Mouse (Mus musculus) T-helper 1 cell (primary cell): ENCODE results near the gene Rab7b.

Experiments used
- in situ Hi-C: fragments of 300-600 bp; cut with MboI, MseI; formaldehyde crosslinking; loops from one replicate; pipeline ENCODE4 v1.15.1; 2025; ENCODE audit warnings: high pct_unique_total_duplicates

Rab7b gene

DNA sequence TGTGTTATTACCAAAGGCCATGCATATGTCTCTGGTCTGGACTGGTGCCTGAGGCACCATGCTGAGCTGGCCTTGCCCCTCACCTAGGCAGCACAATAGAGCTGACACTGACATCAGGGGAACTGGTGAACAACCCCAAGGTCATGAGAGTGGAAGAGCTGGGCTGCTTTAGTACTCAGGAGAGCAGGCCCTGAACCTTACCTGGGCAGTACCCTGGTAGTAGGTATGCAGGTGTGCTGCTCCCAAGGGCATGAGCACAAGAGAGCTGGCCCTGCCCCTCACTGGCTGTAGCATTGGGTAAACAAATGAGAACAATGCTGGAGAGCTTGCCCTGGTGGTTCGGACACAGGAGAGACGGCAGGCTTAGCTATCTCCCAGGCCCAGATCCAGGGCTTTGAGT is 6.8 kb downstream of the Rab7b start:
- in situ Hi-C loops: no loop called here

DNA sequence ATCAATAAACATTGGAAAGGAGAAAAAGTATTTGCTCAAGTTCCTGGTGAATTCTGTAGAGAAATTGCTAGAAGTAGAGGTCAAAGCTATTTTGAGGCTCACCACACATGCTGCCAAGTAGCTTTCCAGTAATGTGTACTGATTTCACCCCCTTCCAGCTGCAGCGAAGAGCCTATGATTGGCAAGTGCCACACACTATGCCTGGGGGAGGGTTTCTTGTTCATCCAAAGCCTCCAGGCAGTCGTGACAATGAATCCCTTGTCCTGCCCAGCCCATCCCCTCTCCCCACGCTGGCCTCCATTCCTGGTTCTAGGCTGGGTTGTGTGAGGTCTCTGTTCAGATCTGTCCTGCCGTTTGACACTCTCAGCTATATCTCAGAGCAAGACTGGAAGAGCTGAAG is 7.8 kb downstream of the Rab7b start:
- in situ Hi-C loops: no loop called here

- in situ Hi-C loops: no loop called here
Observed at GRCm38 (mm10) chr1:131698770-131699169, 10.3 kb downstream of the Rab7b start.

- in situ Hi-C loops: no loop called here
Observed at GRCm38 (mm10) chr1:131699642-131700041, 11.1 kb downstream of the Rab7b start.

DNA sequence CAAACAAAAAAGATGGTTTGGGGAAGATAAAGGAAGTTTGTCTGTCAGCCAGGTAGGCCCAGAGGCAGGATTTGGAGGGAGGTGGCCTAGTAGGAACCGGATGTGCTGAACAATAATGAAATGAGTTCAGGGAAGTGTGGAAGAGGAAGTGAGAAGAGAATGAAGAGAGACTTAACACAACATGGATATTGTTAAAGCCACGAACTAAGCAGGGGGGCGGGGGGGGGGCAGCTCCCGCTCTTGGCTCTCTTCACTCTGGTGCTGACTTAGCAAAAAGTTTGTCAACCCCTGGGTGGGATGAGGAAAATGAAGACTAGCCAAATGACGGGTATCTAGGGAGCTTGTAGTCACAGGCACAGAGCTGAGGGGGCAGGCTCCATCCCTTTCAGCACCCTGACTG is 12.0 kb downstream of the Rab7b start:
- in situ Hi-C loops: no loop called here

- in situ Hi-C loops: no loop called here
Observed at GRCm38 (mm10) chr1:131701391-131701790, 12.9 kb downstream of the Rab7b start.

GRCm38 (mm10) chr1:131702094-131702766 is 13.7 kb downstream of the Rab7b start:
- in situ Hi-C loops: no loop called here

DNA sequence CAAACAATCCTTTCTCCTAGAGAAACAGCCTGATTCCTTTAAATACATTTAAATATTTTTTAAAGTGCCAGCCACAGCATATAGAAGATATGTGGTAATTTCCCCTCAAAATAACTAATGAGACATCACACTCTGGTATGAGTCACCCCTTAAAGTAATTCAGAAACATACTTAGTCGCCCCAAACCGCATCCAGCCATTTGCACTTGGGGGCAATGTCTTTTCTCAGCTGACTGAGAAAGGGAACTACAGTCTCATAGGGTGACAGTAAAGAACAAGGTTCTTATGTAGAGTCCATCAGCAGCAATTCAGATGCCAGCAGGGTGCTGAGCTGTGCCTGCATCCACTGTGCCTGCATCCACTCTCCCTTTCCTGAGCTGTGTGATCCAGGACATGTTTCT is 15.0 kb downstream of the Rab7b start:
- in situ Hi-C loops: no loop called here

GRCm38 (mm10) chr1:131708338-131708737 is 19.8 kb downstream of the Rab7b start:
- in situ Hi-C loops: loop anchor here (5.0 kb wide), 1 partner anchor 96 kb away; no protein-coding TSS in a partner anchor

- in situ Hi-C loops: loop anchor here (10.0 kb wide), 2 partner anchors 53 to 353 kb away; partner anchors contain the start of gene Mfsd4a
Observed at GRCm38 (mm10) chr1:131711518-131711917, 23.0 kb downstream of the Rab7b start.

DNA sequence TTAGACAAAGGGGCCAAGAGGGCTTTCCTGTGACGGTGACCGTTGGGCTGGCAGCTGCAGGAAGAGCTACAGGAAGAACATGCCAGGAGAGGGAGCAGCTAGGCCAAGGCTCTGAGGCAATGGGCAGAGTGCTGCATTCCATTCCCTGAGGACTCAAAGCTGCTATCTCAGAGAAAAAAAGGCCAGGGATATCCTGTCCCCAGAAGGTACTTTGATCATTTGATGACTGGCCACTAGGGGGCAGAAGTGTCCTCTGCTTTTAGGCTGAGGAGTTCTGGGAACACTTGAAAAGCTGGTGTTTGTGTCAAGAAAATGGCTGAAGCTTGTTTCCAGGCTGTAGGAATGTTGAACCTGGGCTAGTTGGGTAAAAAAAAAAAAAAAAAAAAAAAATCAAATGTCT is 23.9 kb downstream of the Rab7b start:
- in situ Hi-C loops: loop anchor here (10.0 kb wide), 2 partner anchors 52 to 352 kb away; partner anchors contain the start of gene Mfsd4a

DNA sequence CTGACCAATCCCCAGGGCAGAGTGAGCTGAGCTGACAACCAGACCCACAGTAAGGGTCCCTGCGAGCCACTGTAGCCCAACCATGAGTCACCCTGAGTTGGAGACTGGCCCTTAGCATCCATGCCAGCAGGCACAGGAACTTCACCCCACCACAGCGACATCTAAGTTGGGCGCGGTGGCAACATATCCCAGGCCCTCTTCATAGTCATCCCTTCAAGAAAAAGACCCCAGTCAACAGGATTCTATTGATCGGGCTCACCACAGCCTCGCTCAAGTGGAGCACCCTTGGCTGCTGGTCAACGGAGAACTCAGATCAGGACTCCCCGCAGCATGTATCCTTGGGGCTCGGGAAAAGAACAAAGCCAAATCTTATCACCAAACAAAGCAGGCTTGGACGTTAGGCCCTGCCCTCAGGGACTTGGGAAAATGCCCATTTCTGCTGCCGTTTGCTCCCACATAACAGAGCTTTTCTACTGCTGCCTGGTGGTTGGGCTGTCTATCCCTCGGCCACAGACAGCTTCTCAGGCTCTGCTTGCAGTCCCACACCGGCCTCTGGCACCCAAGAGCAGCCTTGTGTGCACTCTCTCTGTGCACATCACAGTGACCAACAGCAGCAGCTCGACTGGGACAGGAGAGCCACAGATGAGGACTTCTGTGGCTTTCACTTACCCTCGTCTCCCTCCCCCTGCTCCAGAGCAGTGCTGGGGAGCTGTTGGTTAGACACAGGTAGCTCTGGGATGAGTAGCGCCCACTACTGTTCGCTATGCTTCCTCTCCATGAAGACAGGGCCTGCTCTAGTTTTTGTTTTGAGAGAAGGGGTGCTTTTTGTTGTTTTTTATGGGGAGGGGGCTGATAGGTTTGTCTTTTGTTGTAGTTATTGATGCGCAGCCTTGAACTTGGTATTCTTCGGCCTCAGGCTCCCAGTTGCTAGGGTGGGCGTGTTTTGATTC is 26.2 kb downstream of the Rab7b start:
- in situ Hi-C loops: loop anchor here (10.0 kb wide), 2 partner anchors 50 to 350 kb away; partner anchors contain the start of gene Mfsd4a

DNA sequence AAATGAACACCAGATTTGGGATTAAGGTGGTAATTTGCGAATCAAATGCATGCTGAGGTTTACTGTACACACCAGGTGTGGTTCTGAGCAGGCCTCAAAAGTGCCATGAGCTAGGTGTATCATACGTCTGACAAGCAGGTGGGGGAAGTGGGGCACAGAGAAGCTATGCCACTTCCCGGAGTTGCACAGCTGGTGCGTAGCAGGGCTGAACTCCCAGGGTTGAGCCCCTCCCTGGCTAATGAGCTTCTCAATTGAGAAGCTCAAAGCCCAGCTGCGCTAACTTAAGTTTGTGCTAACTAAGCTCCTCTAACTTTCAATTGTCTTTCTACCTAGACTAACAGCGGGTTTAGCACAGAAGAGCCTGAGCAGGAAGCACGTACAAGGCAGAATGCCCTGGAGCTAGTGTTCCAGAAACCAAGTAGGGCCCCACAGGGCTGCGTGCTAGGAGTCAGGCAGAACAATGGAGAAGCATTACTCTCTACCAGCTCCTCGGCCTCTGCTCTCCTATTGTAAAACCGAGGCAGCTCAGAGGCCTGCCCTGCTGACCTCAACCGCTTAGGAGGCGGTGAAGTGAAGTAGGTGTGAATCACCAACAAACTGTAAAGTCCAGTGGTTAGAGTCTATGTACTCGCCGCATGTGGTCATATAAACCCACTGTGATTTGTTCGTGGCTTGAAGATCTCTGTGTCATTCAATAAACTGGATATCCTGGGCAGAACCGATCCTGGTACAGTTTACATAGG is 30.6 kb downstream of the Rab7b start:
- in situ Hi-C loops: loop anchor here (10.0 kb wide), 2 partner anchors 46 to 346 kb away; partner anchors contain the start of gene Mfsd4a

DNA sequence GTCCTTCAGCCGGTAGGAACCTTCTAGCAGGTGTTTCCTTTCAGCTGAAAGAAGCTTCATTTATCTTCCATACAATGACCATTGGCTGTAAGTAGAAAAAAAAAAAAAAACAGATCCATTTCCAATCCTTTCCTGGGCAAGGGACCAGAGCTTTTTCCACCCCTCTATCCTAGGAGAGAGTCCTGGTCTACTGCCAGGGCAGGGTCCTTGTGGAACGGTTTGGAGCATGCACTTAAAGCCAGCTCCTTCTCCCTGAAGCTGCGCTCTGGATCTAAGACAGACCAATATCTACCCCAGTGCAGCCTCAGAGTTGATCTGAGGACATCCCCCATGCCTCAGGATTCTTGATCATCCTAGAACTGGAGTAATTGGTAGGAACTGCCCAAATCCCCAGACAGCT is 33.5 kb downstream of the Rab7b start:
- in situ Hi-C loops: no loop called here

DNA sequence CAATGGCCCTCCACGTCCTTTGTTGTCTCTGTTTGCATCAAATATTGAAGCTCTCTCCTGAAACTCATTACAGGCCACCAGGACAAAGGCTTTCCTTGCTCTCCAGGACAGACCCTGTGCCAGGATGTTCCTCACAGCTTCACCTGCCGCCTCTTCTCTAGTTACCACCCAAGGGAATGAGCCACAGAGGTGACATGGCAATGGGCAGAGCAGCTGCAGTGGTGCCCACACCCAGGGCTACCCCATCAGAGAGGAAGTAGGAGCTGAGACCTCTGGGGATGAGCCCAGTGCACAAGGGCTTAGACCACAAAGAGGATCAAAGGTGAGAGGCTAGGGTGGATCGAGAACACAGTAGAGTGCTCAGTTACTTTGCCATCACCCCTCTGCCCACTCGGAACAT is 35.1 kb downstream of the Rab7b start:
- in situ Hi-C loops: no loop called here

GRCm38 (mm10) chr1:131726586-131726985 is 38.1 kb downstream of the Rab7b start:
- in situ Hi-C loops: no loop called here

GRCm38 (mm10) chr1:131730639-131731437 is 42.3 kb downstream of the Rab7b start:
- in situ Hi-C loops: no loop called here

DNA sequence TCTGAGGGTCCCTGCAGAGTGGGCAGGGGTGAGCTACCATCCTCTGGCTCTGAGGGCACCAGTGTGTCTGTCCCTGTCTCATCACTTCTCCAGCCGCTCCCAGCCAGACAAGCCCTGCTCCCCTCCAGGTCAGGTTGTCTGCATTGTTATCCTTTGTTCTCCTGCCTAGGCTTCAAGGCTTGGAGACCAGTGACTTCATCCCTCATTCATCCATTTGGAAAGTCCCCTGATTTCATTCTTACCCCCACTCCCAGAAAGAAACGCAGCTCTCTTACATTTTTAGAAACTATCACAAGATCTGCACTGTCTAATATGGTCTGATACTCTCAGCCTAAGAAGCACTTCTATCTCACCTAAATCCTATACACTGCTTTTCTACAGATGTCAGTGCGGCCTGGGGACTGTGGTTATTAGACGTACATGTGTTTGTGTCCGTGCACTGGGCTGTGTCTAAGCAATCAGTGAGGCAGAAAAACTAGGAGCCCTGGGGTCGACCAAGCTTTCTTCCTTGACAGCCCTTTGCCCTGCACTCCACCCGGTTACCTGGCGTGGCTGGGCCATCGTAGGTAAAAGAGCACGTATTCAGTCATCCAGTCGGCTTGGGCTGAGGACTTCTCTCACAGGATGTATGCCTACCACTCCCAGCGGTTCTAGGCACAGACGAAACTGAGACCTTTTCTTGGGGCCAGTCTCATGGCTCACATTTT is 45.1 kb downstream of the Rab7b start:
- in situ Hi-C loops: no loop called here

DNA sequence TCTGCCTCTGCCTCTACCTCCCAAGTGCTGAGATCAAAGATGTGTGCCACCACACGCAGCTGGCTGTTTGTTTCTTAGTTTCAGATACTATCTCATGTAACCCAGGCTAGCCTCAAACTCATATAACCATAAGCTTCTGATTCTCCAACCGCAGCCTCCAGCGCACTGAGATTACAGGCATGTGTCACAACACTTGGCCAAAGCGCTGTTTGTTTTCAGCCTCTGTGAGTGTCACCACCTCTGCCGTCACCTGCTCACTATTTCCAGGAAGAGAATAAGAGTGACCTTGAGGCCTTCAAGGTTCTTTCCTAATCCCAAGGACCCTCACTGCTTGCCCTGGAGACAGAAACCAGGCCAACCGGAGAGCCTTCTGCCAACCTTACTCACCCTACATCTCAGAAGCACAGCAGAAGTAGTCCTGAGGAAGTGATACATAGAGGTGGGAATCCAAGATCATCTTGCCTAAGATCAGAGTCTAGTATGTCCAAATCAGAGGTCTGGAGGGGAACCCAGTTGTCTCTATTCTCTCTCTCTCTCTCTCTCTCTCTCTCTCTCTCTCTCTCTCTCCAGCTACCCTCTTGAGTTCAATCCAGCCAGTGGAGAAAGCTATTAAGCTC is 46.3 kb downstream of the Rab7b start:
- in situ Hi-C loops: no loop called here

DNA sequence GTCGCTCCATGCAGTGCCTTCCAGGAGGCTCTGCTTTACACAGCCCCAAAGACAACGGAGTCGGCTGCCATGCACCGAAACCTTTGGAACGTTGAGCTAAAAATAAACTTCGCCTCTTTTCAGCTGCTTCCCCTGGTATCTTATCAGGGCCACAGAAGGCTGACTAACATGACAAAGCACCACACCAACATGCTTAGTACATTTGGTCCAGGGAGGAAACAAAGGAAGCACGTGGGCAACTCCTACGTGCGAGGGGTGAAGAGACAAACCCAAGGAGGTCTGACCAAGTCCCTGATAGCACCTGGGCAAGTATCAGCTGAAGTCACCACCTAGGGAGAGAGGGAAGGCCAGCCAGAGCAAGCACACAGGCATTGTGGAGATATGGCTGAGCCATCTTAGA is 48.0 kb downstream of the Rab7b start:
- in situ Hi-C loops: no loop called here
